Comparison of ENCODE assay signal across 11 mouse cellular contexts in genomic region chr7:141478270-141478748, GRCm38 (mm10). TPM values are rescaled to one million over a fixed set of nuclear protein-coding genes. Genes with fewer than 3 reads are reported as not detected.
DNase-seq lines count a peak whose midpoint lies in the region; ATAC-seq lines count a peak whose summit lies in the region.
"Had no signal": no experiment of that assay in that cellular context is flagged by ENCODE, and none has a peak within 500 bp of the region (broad histone marks: within the 10 kb centered on the region; RNA-seq: fewer than 3 reads in every experiment).

No protein-coding gene starts in this region.

- DNase-seq in gastrocnemius, postnatal 25 days: peak; percentile 61
- DNase-seq in gastrocnemius, postnatal 4 days (ENCODE audit: low spot score in 2 of 2): no peak
- DNase-seq in heart, postnatal 36 days: peak; percentile 35 to 42
- DNase-seq in embryo, embryonic 11 days: no peak
- DNase-seq in cerebellum, adult 11 months: no peak

- H3K4me3 ChIP-seq in megakaryocyte, embryonic 14.5 days (replicated peaks): peak overlapping the region; percentile 97
- H3K4me3 ChIP-seq in stomach, embryonic 14.5 days (ENCODE audit: low read depth, low read length): no peak overlapping the region

- H3K4me1 ChIP-seq in megakaryocyte, embryonic 14.5 days: peaks cover 85% of the 10 kb centered on the region
- peaks cover 36% of the 10 kb centered on the region for H3K4me1 ChIP-seq in stomach, embryonic 14.5 days (ENCODE audit: control insufficient read depth, insufficient read depth, low read length)

- H3K4me2 ChIP-seq in stomach, embryonic 14.5 days (replicated peaks; ENCODE audit: low read depth, low read length): peak overlapping the region; percentile 88; the same call in 1 of the 2 replicates

- H3K9ac ChIP-seq in stomach, embryonic 14.5 days (replicated peaks; ENCODE audit: low read depth, low read length): no peak overlapping the region

- H3K36me3 ChIP-seq in megakaryocyte, embryonic 14.5 days (replicated peaks; ENCODE audit: low read length): peaks cover 38% of the 10 kb centered on the region
- no peaks in the 10 kb centered on the region for H3K36me3 ChIP-seq in stomach, embryonic 14.5 days (ENCODE audit: control insufficient read depth, insufficient read depth, low read length)

- WGBS in stomach, embryonic 14.5 days: 61% methylated on average over 5 of the region's 5 CpGs

- no peaks in the 10 kb centered on the region for H3K9me3 ChIP-seq in megakaryocyte, embryonic 14.5 days
- no peaks in the 10 kb centered on the region for H3K9me3 ChIP-seq in stomach, embryonic 14.5 days (ENCODE audit: control insufficient read depth, low read depth, low read length)

- peak overlapping the region; percentile 95; the same call in 1 of the 2 replicates for H3K27ac ChIP-seq in stomach, embryonic 14.5 days (ENCODE audit: low read length)
- H3K27ac ChIP-seq: macrophage had no signal

- intact Hi-C loops in heart, postnatal 36 days (cut with DNase I): no loop called here

- ATAC-seq in megakaryocyte, adult 5-6 weeks (ENCODE audit: poor library complexity, severe bottlenecking): no peak
- ATAC-seq in stomach, embryonic 14.5 days (ENCODE audit: insufficient number of reproducible peaks, insufficient read depth, low FRiP score, low read depth): no peak
- ATAC-seq: forebrain, embryonic 14.5 days; inflammation-experienced regulatory T-cells, adult 6 months had no signal

- H3K27me3 ChIP-seq in megakaryocyte, embryonic 14.5 days (replicated peaks): no peaks in the 10 kb centered on the region
- H3K27me3 ChIP-seq in stomach, embryonic 14.5 days (ENCODE audit: control insufficient read depth, insufficient read depth, low read length): 0 out of 2 replicates have a peak, but pooled peaks cover 3% of the 10 kb centered on the region

RNA-seq across cellular contexts. Expression of gene Tspan4, which starts 3.3 kb away (rescaled TPM):
- 10 to 100 TPM in 1 of 2 experiments, 1 to 10 TPM in 1; 5.6 to 16.5 TPM for total RNA-seq in gastrocnemius, postnatal 25 days (2021)
- total RNA-seq in gastrocnemius, postnatal 4 days (2021): 10 to 100 TPM; 19.6 to 19.7 TPM
- 53.2 and 54.8 TPM in 2 replicates for polyA plus RNA-seq in megakaryocyte, embryonic 14.5 days (2012; ENCODE audit: insufficient read depth, low replicate concordance)
- total RNA-seq in megakaryocyte, adult 5-6 weeks (2015): 1.4 and 1.5 TPM in 2 replicates
- total RNA-seq in megakaryocyte, adult 5-6 weeks (2017): 1.9 and 3.3 TPM in 2 replicates
- total RNA-seq in heart, postnatal 36 days (2021): 10 to 100 TPM; 27.3 to 44.1 TPM
- 72.1 and 76.7 TPM in 2 replicates for polyA plus RNA-seq in stomach, embryonic 14.5 days (2014; fragmentation: Nextera tagmentation; extraction: Ambion mirVana)

RNA-seq across cellular contexts. Expression of gene Polr2l, which starts 3.4 kb away (rescaled TPM):
- 10 to 100 TPM; 55.2 to 56.0 TPM for total RNA-seq in gastrocnemius, postnatal 25 days (2021)
- 10 to 100 TPM; 35.3 to 35.9 TPM for total RNA-seq in gastrocnemius, postnatal 4 days (2021)
- polyA plus RNA-seq in megakaryocyte, embryonic 14.5 days (2012; ENCODE audit: insufficient read depth, low replicate concordance): 49.6 and 150 TPM in 2 replicates
- 16.6 and 24.0 TPM in 2 replicates for total RNA-seq in megakaryocyte, adult 5-6 weeks (2015)
- 17.9 and 27.6 TPM in 2 replicates for total RNA-seq in megakaryocyte, adult 5-6 weeks (2017)
- total RNA-seq in heart, postnatal 36 days (2021): 10 to 100 TPM; 76.0 to 83.7 TPM
- polyA plus RNA-seq in stomach, embryonic 14.5 days (2014; fragmentation: Nextera tagmentation; extraction: Ambion mirVana): 65.1 and 72.3 TPM in 2 replicates

RNA-seq across cellular contexts. Expression of gene Cd151, which starts 11.1 kb away (rescaled TPM):
- 10 to 100 TPM; 67.7 to 87.4 TPM for total RNA-seq in gastrocnemius, postnatal 25 days (2021)
- 10 to 100 TPM; 87.2 to 88.8 TPM for total RNA-seq in gastrocnemius, postnatal 4 days (2021)
- 56.1 and 168 TPM in 2 replicates for polyA plus RNA-seq in megakaryocyte, embryonic 14.5 days (2012; ENCODE audit: insufficient read depth, low replicate concordance)
- 13.3 and 16.8 TPM in 2 replicates for total RNA-seq in megakaryocyte, adult 5-6 weeks (2015)
- total RNA-seq in megakaryocyte, adult 5-6 weeks (2017): 21.6 and 26.4 TPM in 2 replicates
- 100 to 1,000 TPM; 299 to 300 TPM for total RNA-seq in heart, postnatal 36 days (2021)
- 87.0 and 94.0 TPM in 2 replicates for polyA plus RNA-seq in stomach, embryonic 14.5 days (2014; fragmentation: Nextera tagmentation; extraction: Ambion mirVana)

RNA-seq across cellular contexts. Expression of gene Cracr2b, which starts 17.4 kb away (rescaled TPM):
- total RNA-seq in gastrocnemius, postnatal 25 days (2021): 1 to 10 TPM; 3.9 to 7.0 TPM
- 1 to 10 TPM; 8.9 to 9.3 TPM for total RNA-seq in gastrocnemius, postnatal 4 days (2021)
- polyA plus RNA-seq in megakaryocyte, embryonic 14.5 days (2012; ENCODE audit: insufficient read depth, low replicate concordance): 19.4 and 29.4 TPM in 2 replicates
- total RNA-seq in megakaryocyte, adult 5-6 weeks (2015): 1.6 and 1.8 TPM in 2 replicates
- 1.5 and 2.0 TPM in 2 replicates for total RNA-seq in megakaryocyte, adult 5-6 weeks (2017)
- total RNA-seq in heart, postnatal 36 days (2021): 10 to 100 TPM; 24.1 to 24.2 TPM
- polyA plus RNA-seq in stomach, embryonic 14.5 days (2014; fragmentation: Nextera tagmentation; extraction: Ambion mirVana): 15.5 and 20.2 TPM in 2 replicates
- polyA plus RNA-seq: inflammation-experienced regulatory T-cells, adult 6 months had no signal

RNA-seq across cellular contexts. Expression of gene Pnpla2, which starts 23.3 kb away (rescaled TPM):
- total RNA-seq in gastrocnemius, postnatal 25 days (2021): 100 to 1,000 TPM; 265 to 357 TPM
- total RNA-seq in gastrocnemius, postnatal 4 days (2021): 100 to 1,000 TPM in 1 of 2 experiments, 10 to 100 TPM in 1; 98.6 to 133 TPM
- polyA plus RNA-seq in megakaryocyte, embryonic 14.5 days (2012; ENCODE audit: insufficient read depth, low replicate concordance): 230 and 314 TPM in 2 replicates
- total RNA-seq in megakaryocyte, adult 5-6 weeks (2015): 31.2 and 34.5 TPM in 2 replicates
- 9.1 and 12.3 TPM in 2 replicates for total RNA-seq in megakaryocyte, adult 5-6 weeks (2017)
- 100 to 1,000 TPM; 552 to 604 TPM for total RNA-seq in heart, postnatal 36 days (2021)
- polyA plus RNA-seq in stomach, embryonic 14.5 days (2014; fragmentation: Nextera tagmentation; extraction: Ambion mirVana): 21.7 and 26.0 TPM in 2 replicates

Comparison
In these comparisons a context has a peak if more than half of its experiments do, and no peak if none do; other contexts are left out.
1. DNase-seq: peak in gastrocnemius, postnatal 25 days (single experiment) and heart, postnatal 36 days (2 of 2); none in gastrocnemius, postnatal 4 days (0 of 2), embryo, embryonic 11 days (single experiment) and cerebellum, adult 11 months (single experiment).